21 mouse cellular contexts compared by ENCODE assay signal in genomic region chr6:52680458-52681032, GRCm38 (mm10). TPM values are rescaled to one million over a fixed set of nuclear protein-coding genes. Genes with fewer than 3 reads are reported as not detected.
DNase-seq lines count a peak whose midpoint lies in the region; ATAC-seq and TF ChIP-seq lines count a peak whose summit lies in the region.
"Had no signal": no experiment of that assay in that cellular context is flagged by ENCODE, and none has a peak within 500 bp of the region (broad histone marks: within the 10 kb centered on the region; RNA-seq: fewer than 3 reads in every experiment).

No protein-coding gene starts in this region.

- peak; percentile 65 for ATAC-seq in intestine, postnatal 0 days
- no peak for ATAC-seq in forebrain, embryonic 15.5 days (replicated peaks)
- ATAC-seq: forebrain, embryonic 14.5 days; inflammation-experienced regulatory T-cells, adult 6 months; liver, embryonic 12.5 days; midbrain, embryonic 16.5 days had no signal

- H3K9ac ChIP-seq in intestine, postnatal 0 days (ENCODE audit: low read depth, low read length), result no peak overlapping the region
- H3K9ac ChIP-seq in forebrain, embryonic 15.5 days (replicated peaks), result no peak overlapping the region
- H3K9ac ChIP-seq: hindbrain, embryonic 12.5 days; liver, embryonic 12.5 days had no signal

- no peaks in the 10 kb centered on the region for H3K36me3 ChIP-seq in intestine, postnatal 0 days (ENCODE audit: control insufficient read depth, insufficient read depth)
- H3K36me3 ChIP-seq in forebrain, embryonic 15.5 days, result no peaks in the 10 kb centered on the region
- H3K36me3 ChIP-seq: embryonic facial prominence, embryonic 10.5 days; G1E; hindbrain, embryonic 12.5 days; limb, embryonic 10.5 days; liver, embryonic 12.5 days had no signal

- no peaks in the 10 kb centered on the region for H3K27me3 ChIP-seq in intestine, postnatal 0 days (replicated peaks; ENCODE audit: control insufficient read depth, insufficient read depth, low read length)
- 0 out of 2 replicates have a peak, but pooled peaks cover 5% of the 10 kb centered on the region for H3K27me3 ChIP-seq in forebrain, embryonic 15.5 days
- H3K27me3 ChIP-seq: hindbrain, embryonic 12.5 days; liver, embryonic 12.5 days had no signal

- peaks cover 13% of the 10 kb centered on the region; the same call in 1 of the 2 replicates for H3K4me1 ChIP-seq in intestine, postnatal 0 days (replicated peaks; ENCODE audit: control insufficient read depth, insufficient read depth, low read length)
- H3K4me1 ChIP-seq in forebrain, embryonic 15.5 days, result no peaks in the 10 kb centered on the region
- H3K4me1 ChIP-seq: hindbrain, embryonic 12.5 days; limb, embryonic 10.5 days; liver, embryonic 12.5 days had no signal

- peak; percentile 55 for DNase-seq in kidney, adult 9 months
- no peak for DNase-seq in kidney, postnatal 10 days
- DNase-seq in R1 (ENCODE audit: low read depth, low spot score), result peak; percentile 25
- peak; percentile 34 for DNase-seq in telencephalon, adult 2 months (ENCODE audit: low read depth, low spot score)
- no peak for DNase-seq in thymus, postnatal 10 days (ENCODE audit: low spot score in 2 of 2)
- DNase-seq: adrenal gland, postnatal 10 days; cerebellum, adult 2 months; heart, postnatal 10 days; right cerebral cortex, postnatal 14 days had no signal

- peak overlapping the region; percentile 80 for H3K27ac ChIP-seq in intestine, postnatal 0 days (ENCODE audit: low read depth, low read length)
- H3K27ac ChIP-seq in forebrain, embryonic 15.5 days (replicated peaks), result no peak overlapping the region
- H3K27ac ChIP-seq: embryonic facial prominence, embryonic 10.5 days; hindbrain, embryonic 12.5 days; left cerebral cortex, adult 2 months; limb, embryonic 10.5 days; liver, embryonic 12.5 days had no signal

- no peak overlapping the region for H3K4me3 ChIP-seq in intestine, postnatal 0 days (ENCODE audit: low read depth, low read length)
- H3K4me3 ChIP-seq in forebrain, embryonic 15.5 days, result no peak overlapping the region
- H3K4me3 ChIP-seq: embryonic facial prominence, embryonic 10.5 days; erythroblast, embryonic 14.5 days; hindbrain, embryonic 12.5 days; left cerebral cortex, adult 2 months; limb, embryonic 10.5 days; liver, embryonic 12.5 days had no signal

- 24% methylated on average over 8 of the region's 8 CpGs for WGBS in intestine, postnatal 0 days
- 65% methylated on average over 8 of the region's 8 CpGs for WGBS in forebrain, embryonic 15.5 days

- TF ChIP-seq CTCF in intestine, postnatal 0 days (IDR thresholded peaks at IDR 0.05; ENCODE audit: low read depth), result no peak

- no peaks in the 10 kb centered on the region for H3K9me3 ChIP-seq in intestine, postnatal 0 days (ENCODE audit: control insufficient read depth)
- H3K9me3 ChIP-seq in forebrain, embryonic 15.5 days, result no peaks in the 10 kb centered on the region
- H3K9me3 ChIP-seq: embryonic facial prominence, embryonic 10.5 days; G1E; hindbrain, embryonic 12.5 days; limb, embryonic 10.5 days; liver, embryonic 12.5 days had no signal

- peak overlapping the region; percentile 38; the same call in 1 of the 2 replicates for H3K4me2 ChIP-seq in intestine, postnatal 0 days (replicated peaks; ENCODE audit: low read depth)
- no peak overlapping the region for H3K4me2 ChIP-seq in forebrain, embryonic 15.5 days (replicated peaks)
- H3K4me2 ChIP-seq: hindbrain, embryonic 12.5 days; liver, embryonic 12.5 days had no signal

RNA-seq across cellular contexts. Expression of gene Tax1bp1, which starts 33.0 kb away (rescaled TPM):
- 296 and 317 TPM in 2 replicates for polyA plus RNA-seq in intestine, postnatal 0 days (2015; fragmentation: Nextera tagmentation; extraction: Ambion mirVana)
- polyA plus RNA-seq in forebrain, embryonic 15.5 days (2015; fragmentation: Nextera tagmentation; extraction: Ambion mirVana), result 153 and 166 TPM in 2 replicates

RNA-seq across cellular contexts. Expression of gene Hibadh, which starts 40.4 kb away (rescaled TPM):
- 52.4 and 55.5 TPM in 2 replicates for polyA plus RNA-seq in intestine, postnatal 0 days (2015; fragmentation: Nextera tagmentation; extraction: Ambion mirVana)
- polyA plus RNA-seq in forebrain, embryonic 15.5 days (2015; fragmentation: Nextera tagmentation; extraction: Ambion mirVana), result 51.5 and 54.2 TPM in 2 replicates

Comparison
In these comparisons a context has a peak if more than half of its experiments do, and no peak if none do; other contexts are left out.
1. DNase-seq: peak in kidney, adult 9 months (single experiment), R1 (single experiment) and telencephalon, adult 2 months (single experiment); none in kidney, postnatal 10 days (single experiment) and thymus, postnatal 10 days (0 of 2).